Comparison of ENCODE assay signal across 17 mouse cellular contexts in genomic region chr7:127101451-127102016, GRCm38 (mm10). TPM values are rescaled to one million over a fixed set of nuclear protein-coding genes. Genes with fewer than 3 reads are reported as not detected.
A peak's percentile ranks its signal among the peaks of the same experiment; 100 is the strongest.
DNase-seq lines count a peak whose midpoint lies in the region; ATAC-seq and TF ChIP-seq lines count a peak whose summit lies in the region.
"Had no signal": no experiment of that assay in that cellular context is flagged by ENCODE, and none has a peak within 500 bp of the region (broad histone marks: within the 10 kb centered on the region; RNA-seq: fewer than 3 reads in every experiment).

No protein-coding gene starts in this region.

- peak; percentile 24; the same call in 1 of the 2 replicates for TF ChIP-seq CTCF in kidney, postnatal 0 days (IDR thresholded peaks at IDR 0.05; ENCODE audit: low read depth)
- TF ChIP-seq CTCF in cerebellum, adult 2 months (IDR thresholded peaks at IDR 0.05; ENCODE audit: borderline replicate concordance, insufficient read depth, low read depth, low read length): no peak

- H3K4me1 ChIP-seq in kidney, postnatal 0 days (replicated peaks; ENCODE audit: insufficient read depth, low read length): no peaks in the 10 kb centered on the region
- peaks cover 10% of the 10 kb centered on the region for H3K4me1 ChIP-seq in kidney, embryonic 15.5 days
- peaks cover 9% of the 10 kb centered on the region; the same call in 1 of the 2 replicates for H3K4me1 ChIP-seq in cerebellum, adult 2 months (ENCODE audit: control insufficient read depth, insufficient read depth, low read length)
- H3K4me1 ChIP-seq: lung, embryonic 15.5 days had no signal

- no peak overlapping the region for H3K9ac ChIP-seq in kidney, postnatal 0 days (ENCODE audit: low read depth, low read length)
- H3K9ac ChIP-seq in kidney, embryonic 15.5 days: no peak overlapping the region
- H3K9ac ChIP-seq: hindbrain, embryonic 12.5 days; lung, embryonic 15.5 days; midbrain, embryonic 12.5 days had no signal

- H3K4me2 ChIP-seq in kidney, postnatal 0 days (ENCODE audit: low read length): no peak overlapping the region
- H3K4me2 ChIP-seq in kidney, embryonic 15.5 days: no peak overlapping the region
- H3K4me2 ChIP-seq: hindbrain, embryonic 12.5 days; lung, embryonic 15.5 days; midbrain, embryonic 12.5 days had no signal

- ATAC-seq in kidney, postnatal 0 days (replicated peaks; ENCODE audit: low FRiP score, low read depth): no peak
- no peak for ATAC-seq in kidney, embryonic 15.5 days (replicated peaks; ENCODE audit: low FRiP score)

- 35% methylated on average over 2 of the region's 2 CpGs for WGBS in kidney, postnatal 0 days
- 52% methylated on average over 2 of the region's 2 CpGs for WGBS in kidney, embryonic 15.5 days
- 28% methylated on average over 2 of the region's 2 CpGs for WGBS in cerebellum, adult 2 months

- no peak for DNase-seq in kidney, postnatal 0 days (ENCODE audit: low spot score)
- DNase-seq in thymus, postnatal 0 days (ENCODE audit: low spot score): peak; percentile 36
- DNase-seq in thymus, postnatal 4 days: no peak
- DNase-seq in adrenal gland, postnatal 36 days: peak; percentile 28 to 58
- DNase-seq in cerebellum, adult 2 months: no peak
- DNase-seq in right cerebral cortex, adult 18-20 months: no peak
- DNase-seq: cerebellum, adult 18-20 months; kidney, adult 2 months had no signal

- no peaks in the 10 kb centered on the region for H3K27me3 ChIP-seq in kidney, postnatal 0 days (ENCODE audit: insufficient read depth, low read length)
- H3K27me3 ChIP-seq in kidney, embryonic 15.5 days: no peaks in the 10 kb centered on the region
- no peaks in the 10 kb centered on the region for H3K27me3 ChIP-seq in cerebellum, adult 2 months (ENCODE audit: control insufficient read depth, insufficient read depth, low read length)
- H3K27me3 ChIP-seq: hindbrain, embryonic 12.5 days; lung, embryonic 15.5 days; midbrain, embryonic 12.5 days had no signal

- TF ChIP-seq POLR2A in cerebellum, adult 2 months (IDR thresholded peaks at IDR 0.05; ENCODE audit: borderline replicate concordance, insufficient read depth, low read length): no peak

- H3K9me3 ChIP-seq in kidney, postnatal 0 days (replicated peaks; ENCODE audit: low read length): no peaks in the 10 kb centered on the region
- H3K9me3 ChIP-seq in kidney, embryonic 15.5 days (replicated peaks): no peaks in the 10 kb centered on the region
- H3K9me3 ChIP-seq: hindbrain, embryonic 12.5 days; lung, embryonic 15.5 days; midbrain, embryonic 12.5 days had no signal

- no peak overlapping the region for H3K4me3 ChIP-seq in kidney, postnatal 0 days (replicated peaks; ENCODE audit: low read depth, low read length)
- no peak overlapping the region for H3K4me3 ChIP-seq in kidney, embryonic 15.5 days (replicated peaks)
- no peak overlapping the region for H3K4me3 ChIP-seq in cerebellum, adult 2 months (replicated peaks; ENCODE audit: insufficient read depth, low read depth, low read length)
- H3K4me3 ChIP-seq: hindbrain, embryonic 12.5 days; lung, embryonic 15.5 days; midbrain, embryonic 12.5 days had no signal

- H3K27ac ChIP-seq in kidney, postnatal 0 days: no peak overlapping the region
- no peak overlapping the region for H3K27ac ChIP-seq in kidney, embryonic 15.5 days
- H3K27ac ChIP-seq in cerebellum, adult 2 months (ENCODE audit: insufficient read depth, low read length): no peak overlapping the region
- H3K27ac ChIP-seq: hindbrain, embryonic 12.5 days; lung, embryonic 15.5 days; midbrain, embryonic 12.5 days had no signal

- no peaks in the 10 kb centered on the region for H3K36me3 ChIP-seq in kidney, postnatal 0 days (ENCODE audit: insufficient read depth, low read length)
- H3K36me3 ChIP-seq in kidney, embryonic 15.5 days: no peaks in the 10 kb centered on the region
- H3K36me3 ChIP-seq: hindbrain, embryonic 12.5 days; lung, embryonic 15.5 days; midbrain, embryonic 12.5 days had no signal

RNA-seq across cellular contexts. Expression of gene AI467606, which starts 10.4 kb away (rescaled TPM):
- 4.0 and 4.3 TPM in 2 replicates for polyA plus RNA-seq in kidney, postnatal 0 days (2015; fragmentation: Nextera tagmentation; extraction: Ambion mirVana)
- 3.3 and 3.8 TPM in 2 replicates for polyA plus RNA-seq in kidney, embryonic 15.5 days (2015; fragmentation: Nextera tagmentation; extraction: Ambion mirVana)
- 154 and 165 TPM in 2 replicates for polyA plus RNA-seq in thymus, postnatal 0 days (2015; fragmentation: Nextera tagmentation; extraction: Ambion mirVana)
- total RNA-seq in adrenal gland, postnatal 36 days (2021): 1 to 10 TPM in 1 of 2 experiments, under 1 TPM in 1; 0.89 to 1.1 TPM
- polyA plus RNA-seq in cerebellum, adult 2 months (2012; rRNA removed): 1.4 and 2.1 TPM in 2 replicates

RNA-seq across cellular contexts. Expression of gene Zg16, which starts 14.4 kb away (rescaled TPM):
- polyA plus RNA-seq in kidney, postnatal 0 days (2015; fragmentation: Nextera tagmentation; extraction: Ambion mirVana): not detected in 2 replicates
- not detected in 2 replicates for polyA plus RNA-seq in kidney, embryonic 15.5 days (2015; fragmentation: Nextera tagmentation; extraction: Ambion mirVana)
- polyA plus RNA-seq in thymus, postnatal 0 days (2015; fragmentation: Nextera tagmentation; extraction: Ambion mirVana): 2.4 and 2.7 TPM in 2 replicates
- total RNA-seq in adrenal gland, postnatal 36 days (2021): not detected
- polyA plus RNA-seq in cerebellum, adult 2 months (2012; rRNA removed): 0.34 TPM in 1 of 2 replicates, not detected in the other
- total RNA-seq: layer of hippocampus, adult 18-20 months; left cerebral cortex, adult 18-20 months had no signal
- polyA plus RNA-seq: hindbrain, embryonic 12.5 days; kidney, adult 2 months; limb, embryonic 11.5 days; lung, embryonic 15.5 days; midbrain, embryonic 12.5 days; neural tube, embryonic 11.5 days; stomach, embryonic 14.5 days had no signal

RNA-seq across cellular contexts. Expression of gene Qprt, which starts 20.5 kb away (rescaled TPM):
- polyA plus RNA-seq in kidney, postnatal 0 days (2015; fragmentation: Nextera tagmentation; extraction: Ambion mirVana): 37.4 and 43.7 TPM in 2 replicates
- polyA plus RNA-seq in kidney, embryonic 15.5 days (2015; fragmentation: Nextera tagmentation; extraction: Ambion mirVana): 16.7 and 19.0 TPM in 2 replicates
- polyA plus RNA-seq in thymus, postnatal 0 days (2015; fragmentation: Nextera tagmentation; extraction: Ambion mirVana): 0.99 and 1.4 TPM in 2 replicates
- under 1 TPM; 0.26 to 0.40 TPM for total RNA-seq in adrenal gland, postnatal 36 days (2021)
- 2.1 and 2.2 TPM in 2 replicates for polyA plus RNA-seq in cerebellum, adult 2 months (2012; rRNA removed)

RNA-seq across cellular contexts. Expression of gene Spn, which starts 36.1 kb away (rescaled TPM):
- 0.28 and 0.33 TPM in 2 replicates for polyA plus RNA-seq in kidney, postnatal 0 days (2015; fragmentation: Nextera tagmentation; extraction: Ambion mirVana)
- polyA plus RNA-seq in kidney, embryonic 15.5 days (2015; fragmentation: Nextera tagmentation; extraction: Ambion mirVana): 0.32 and 0.37 TPM in 2 replicates
- 26.6 and 26.7 TPM in 2 replicates for polyA plus RNA-seq in thymus, postnatal 0 days (2015; fragmentation: Nextera tagmentation; extraction: Ambion mirVana)
- 1 to 10 TPM in 1 of 2 experiments, under 1 TPM in 1; 0.70 to 1.3 TPM for total RNA-seq in adrenal gland, postnatal 36 days (2021)
- 0.16 and 0.18 TPM in 2 replicates for polyA plus RNA-seq in cerebellum, adult 2 months (2012; rRNA removed)
- polyA plus RNA-seq: hindbrain, embryonic 12.5 days had no signal

RNA-seq across cellular contexts. Expression of gene Kif22, which starts 59.3 kb away (rescaled TPM):
- polyA plus RNA-seq in kidney, postnatal 0 days (2015; fragmentation: Nextera tagmentation; extraction: Ambion mirVana): 51.7 and 57.2 TPM in 2 replicates
- polyA plus RNA-seq in kidney, embryonic 15.5 days (2015; fragmentation: Nextera tagmentation; extraction: Ambion mirVana): 136 and 141 TPM in 2 replicates
- polyA plus RNA-seq in thymus, postnatal 0 days (2015; fragmentation: Nextera tagmentation; extraction: Ambion mirVana): 117 and 133 TPM in 2 replicates
- total RNA-seq in adrenal gland, postnatal 36 days (2021): 1 to 10 TPM; 5.7 to 6.8 TPM
- polyA plus RNA-seq in cerebellum, adult 2 months (2012; rRNA removed): 7.7 and 9.1 TPM in 2 replicates

Comparison
In these comparisons a context has a peak if more than half of its experiments do, and no peak if none do; other contexts are left out.
1. DNase-seq: peak in thymus, postnatal 0 days (single experiment) and adrenal gland, postnatal 36 days (2 of 2); none in kidney, postnatal 0 days (single experiment), thymus, postnatal 4 days (single experiment), cerebellum, adult 2 months (0 of 2) and right cerebral cortex, adult 18-20 months (single experiment).
2. RNA of gene AI467606, which starts 10.4 kb away (polyA plus RNA-seq): 154 to 165 TPM in thymus, postnatal 0 days; 4.0 to 4.3 TPM in kidney, postnatal 0 days, 3.3 to 3.8 TPM in kidney, embryonic 15.5 days and 1.4 to 2.1 TPM in cerebellum, adult 2 months; every median in the first group is over 10 times any median in the second.